Mouse (Mus musculus) cortical plate, adult 2 months (tissue): ENCODE results near the gene Lat.

Source experiments
- CTCF ChIP-seq: fragments of 200-500 bp; IDR thresholded peaks from 2 replicates; pipeline ENCODE4 v1.5.1; 2011; ENCODE audit warnings: mild to moderate bottlenecking, control low read depth, low read length; ENCODE audit not compliant: insufficient read depth; ENCODE audit errors: extremely low read depth
- POLR2A ChIP-seq: fragments of 200-500 bp; IDR thresholded peaks from 2 replicates; pipeline ENCODE4 v1.6.1; 2011; ENCODE audit warnings: mild to moderate bottlenecking, low read length, control low read depth; ENCODE audit not compliant: insufficient read depth; ENCODE audit errors: extremely low read depth

DNA sequence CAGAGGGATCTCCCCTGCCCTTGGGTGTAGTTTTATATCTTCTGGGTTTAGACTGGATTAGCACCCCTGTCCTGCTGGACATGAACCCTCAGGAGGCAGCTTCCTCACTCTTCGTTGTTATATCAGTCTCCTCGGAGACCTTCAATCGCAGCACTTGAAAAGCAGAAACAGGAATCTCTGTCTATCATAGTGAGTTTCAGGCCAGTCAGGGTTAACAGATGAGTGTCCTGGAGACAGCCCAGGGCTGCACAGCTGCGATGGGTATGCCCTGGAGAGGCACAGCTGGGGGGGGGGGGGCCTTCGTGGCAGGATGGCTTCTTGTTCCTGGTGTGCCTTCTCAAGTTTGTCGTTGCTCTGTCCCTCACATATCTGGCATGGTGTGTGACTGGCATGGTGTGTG is 28.5 kb downstream of the Lat start:
- TF ChIP-seq POLR2A (no peak), CTCF (no peak)
